Mouse (Mus musculus) myocyte (in vitro differentiated cells): ENCODE measurements around the gene Lhx5. TPM values are rescaled to one million over a fixed set of nuclear protein-coding genes. Genes with fewer than 3 reads are reported as not detected.
A peak's percentile ranks its signal among the peaks of the same experiment; 100 is the strongest.

Experiments used
- H3K27me3 ChIP-seq: one replicate; pipeline ENCODE4 v1.6.1; 2011; ENCODE audit not compliant: control insufficient read depth, insufficient read depth, insufficient read length
- H3K36me3 ChIP-seq: one replicate; pipeline ENCODE4 v1.6.1; 2011; ENCODE audit not compliant: control insufficient read depth, insufficient read depth
- H3K4me2 ChIP-seq: one replicate; pipeline ENCODE4 v1.6.1; 2011; ENCODE audit warnings: low read depth, control low read depth
- H3K4me3 ChIP-seq: one replicate; pipeline ENCODE4 v1.5.1; 2011; ENCODE audit warnings: mild to moderate bottlenecking, control low read depth, moderate library complexity
- H3K79me2 ChIP-seq: one replicate; pipeline ENCODE4 v1.6.1; 2011; ENCODE audit not compliant: control insufficient read depth, insufficient read depth
- H3ac ChIP-seq: one replicate; pipeline ENCODE4 v1.6.1; 2011; ENCODE audit not compliant: control insufficient read depth, insufficient read length
- CEBPB ChIP-seq: IDR thresholded peaks from 2 replicates; pipeline ENCODE4 v1.6.1; 2011; ENCODE audit warnings: mild to moderate bottlenecking, moderate library complexity; ENCODE audit not compliant: poor library complexity, insufficient read depth, severe bottlenecking
- E2F4 ChIP-seq: IDR thresholded peaks from one replicate; pipeline ENCODE4 v1.6.1; 2011; ENCODE audit warnings: mild to moderate bottlenecking, control low read depth, moderate library complexity; ENCODE audit not compliant: insufficient read depth
- MAX ChIP-seq: IDR thresholded peaks from one replicate; pipeline ENCODE4 v1.6.1; 2011; ENCODE audit warnings: low read depth, mild to moderate bottlenecking, control low read depth
- MYOD1 ChIP-seq, 3 experiments: IDR thresholded peaks; one replicate each; pipeline ENCODE4 v1.6.1; 2011; ENCODE audit warnings: control low read depth in 2 of 3, low read depth in 2 of 3, mild to moderate bottlenecking in 2 of 3, moderate library complexity in 1 of 3; ENCODE audit not compliant: insufficient read length in 2 of 3, control insufficient read depth in 1 of 3
- MYOG ChIP-seq, 3 experiments: IDR thresholded peaks; one replicate each; pipeline ENCODE4 v1.6.1; 2011; ENCODE audit warnings: control low read depth in 2 of 3, low read depth in 2 of 3, mild to moderate bottlenecking in 2 of 3; ENCODE audit not compliant: insufficient read length in 2 of 3, control insufficient read depth in 1 of 3, insufficient read depth in 1 of 3
- POLR2A ChIP-seq: IDR thresholded peaks from one replicate; pipeline ENCODE4 v1.6.1; 2011; ENCODE audit warnings: low read depth, mild to moderate bottlenecking, control low read depth, moderate library complexity; ENCODE audit not compliant: insufficient read length
- POLR2AphosphoS2 ChIP-seq: IDR thresholded peaks from one replicate; pipeline ENCODE4 v1.6.1; 2011; ENCODE audit warnings: low read depth, control low read depth; ENCODE audit not compliant: insufficient read length
- REST ChIP-seq: IDR thresholded peaks from one replicate; pipeline ENCODE4 v1.6.1; 2011; ENCODE audit warnings: mild to moderate bottlenecking, control low read depth, moderate library complexity; ENCODE audit not compliant: insufficient read depth, insufficient read length
- SRF ChIP-seq: IDR thresholded peaks from one replicate; pipeline ENCODE4 v1.6.1; 2011; ENCODE audit warnings: low read depth; ENCODE audit not compliant: control insufficient read depth, insufficient read length
- TCF12 ChIP-seq: IDR thresholded peaks from one replicate; pipeline ENCODE4 v1.6.1; 2011; ENCODE audit warnings: mild to moderate bottlenecking, control low read depth; ENCODE audit not compliant: poor library complexity, insufficient read depth, severe bottlenecking
- TCF3 ChIP-seq: IDR thresholded peaks from one replicate; pipeline ENCODE4 v1.6.1; 2011; ENCODE audit warnings: low read depth, control low read depth; ENCODE audit not compliant: insufficient read length
- USF1 ChIP-seq: IDR thresholded peaks from one replicate; pipeline ENCODE4 v1.6.1; 2011; ENCODE audit warnings: low read depth, mild to moderate bottlenecking, control low read depth, moderate library complexity
- polyA plus RNA-seq: library from polyadenylated mRNA; unstranded; fragments of >200 nt; fragmentation: generic; extraction: Trizol; gene quantifications from one replicate; pipeline ENCODE4 v1.2.1, GENCODE M21; 2012; ENCODE audit warnings: missing spikeins

Lhx5 gene
- polyA plus RNA-seq, 1 experiment, result not detected

GRCm38 (mm10) chr5:120393871-120394667 is 37.4 kb upstream of the Lhx5 start:
- no peak for TF ChIP-seq USF1
- no peak for TF ChIP-seq TCF12
- TF ChIP-seq SRF, result no peak
- TF ChIP-seq MYOD1 (IDR thresholded peaks at IDR 0.05; ENCODE audit: control insufficient read depth in 1 of 3, insufficient read length in 2 of 3, low read depth in 2 of 3), result no peak
- no peak for TF ChIP-seq POLR2AphosphoS2
- Histone ChIP-seq H3K36me3 (no peaks in the 10 kb centered on the region), H3ac (no peak overlapping the region), H3K4me3 (no peak overlapping the region), H3K4me2 (no peak overlapping the region), H3K79me2 (no peaks in the 10 kb centered on the region), H3K27me3 (peaks cover 59% of the 10 kb centered on the region)

GRCm38 (mm10) chr5:120397988-120398387 is 33.5 kb upstream of the Lhx5 start:
- Histone ChIP-seq H3ac (no peak overlapping the region), H3K36me3 (no peaks in the 10 kb centered on the region), H3K4me3 (no peak overlapping the region), H3K27me3 (peaks cover 77% of the 10 kb centered on the region), H3K4me2 (peak overlapping the region; percentile 9), H3K79me2 (no peaks in the 10 kb centered on the region)
- TF ChIP-seq SRF, result no peak
- no peak for TF ChIP-seq MYOD1 (IDR thresholded peaks at IDR 0.05; ENCODE audit: control insufficient read depth in 1 of 3, insufficient read length in 2 of 3, low read depth in 2 of 3)
- no peak for TF ChIP-seq POLR2A
- TF ChIP-seq E2F4, result no peak
- no peak for TF ChIP-seq USF1

GRCm38 (mm10) chr5:120404831-120405591 is 26.5 kb upstream of the Lhx5 start:
- no peak overlapping the region for H3K4me3 ChIP-seq
- H3K27me3 ChIP-seq, result peaks cover 59% of the 10 kb centered on the region
- no peak for TF ChIP-seq E2F4
- no peak for TF ChIP-seq CEBPB
- TF ChIP-seq POLR2A, result no peak
- TF ChIP-seq TCF12, result no peak
- no peak for TF ChIP-seq MAX
- H3K36me3 ChIP-seq, result no peaks in the 10 kb centered on the region
- H3K4me2 ChIP-seq, result no peak overlapping the region
- no peak overlapping the region for H3ac ChIP-seq
- H3K79me2 ChIP-seq, result no peaks in the 10 kb centered on the region

GRCm38 (mm10) chr5:120408933-120409332 is 22.6 kb upstream of the Lhx5 start:
- no peak overlapping the region for H3K4me2 ChIP-seq
- no peak overlapping the region for H3K4me3 ChIP-seq
- no peak overlapping the region for H3ac ChIP-seq
- TF ChIP-seq POLR2AphosphoS2 (no peak), MAX (no peak), MYOD1 (IDR thresholded peaks at IDR 0.05; ENCODE audit: control insufficient read depth in 1 of 3, insufficient read length in 2 of 3, low read depth in 2 of 3) (no peak), MYOG (IDR thresholded peaks at IDR 0.05; ENCODE audit: control insufficient read depth in 1 of 3, insufficient read depth in 1 of 3, insufficient read length in 2 of 3, low read depth in 2 of 3) (no peak), CEBPB (no peak), REST (no peak), TCF3 (no peak), POLR2A (no peak), E2F4 (no peak), SRF (no peak), USF1 (no peak)
- no peaks in the 10 kb centered on the region for H3K79me2 ChIP-seq
- H3K27me3 ChIP-seq, result peaks cover 38% of the 10 kb centered on the region
- no peaks in the 10 kb centered on the region for H3K36me3 ChIP-seq

- Histone ChIP-seq H3K36me3 (no peaks in the 10 kb centered on the region), H3K27me3 (peaks cover 30% of the 10 kb centered on the region), H3K4me2 (no peak overlapping the region), H3K4me3 (no peak overlapping the region), H3K79me2 (no peaks in the 10 kb centered on the region), H3ac (no peak overlapping the region)
- TF ChIP-seq MAX, result no peak
- no peak for TF ChIP-seq TCF12
- no peak for TF ChIP-seq SRF
- no peak for TF ChIP-seq E2F4
- no peak for TF ChIP-seq MYOG (IDR thresholded peaks at IDR 0.05; ENCODE audit: control insufficient read depth in 1 of 3, insufficient read depth in 1 of 3, insufficient read length in 2 of 3, low read depth in 2 of 3)
- no peak for TF ChIP-seq CEBPB
- TF ChIP-seq REST, result no peak
- no peak for TF ChIP-seq TCF3
- no peak for TF ChIP-seq POLR2AphosphoS2
- no peak for TF ChIP-seq MYOD1 (IDR thresholded peaks at IDR 0.05; ENCODE audit: control insufficient read depth in 1 of 3, insufficient read length in 2 of 3, low read depth in 2 of 3)
- no peak for TF ChIP-seq USF1
- no peak for TF ChIP-seq POLR2A
Measured at GRCm38 (mm10) chr5:120409385-120410378, 21.8 kb upstream of the Lhx5 start.
